Mouse (Mus musculus) forebrain, postnatal 0 days (tissue): ENCODE results near the gene Piga. TPM values are rescaled to one million over a fixed set of nuclear protein-coding genes. Genes with fewer than 3 reads are reported as not detected.

Experiments
- ATAC-seq: fragments of 200-750 bp; cut with Nextera tagmentation; 2 replicates; pipeline ENCODE4 v1.8.0; 2017; ENCODE audit warnings: mild to moderate bottlenecking, moderate library complexity
- DNase-seq: peaks from one replicate; pipeline ENCODE4 v3.0.0-alpha.2; 2015
- H3K27ac ChIP-seq: fragments of 300-500 bp; sonication (generic); 2 replicates; pipeline ENCODE4 v1.5.1; 2014; ENCODE audit warnings: low read depth, mild to moderate bottlenecking, antibody characterized with exemption, low read length, moderate library complexity, mixed read lengths
- H3K27me3 ChIP-seq: fragments of 300-500 bp; sonication (generic); 2 replicates; pipeline ENCODE4 v1.6.1; 2014; ENCODE audit warnings: mild to moderate bottlenecking, low read length, mixed read lengths; ENCODE audit not compliant: insufficient read depth
- H3K36me3 ChIP-seq: fragments of 300-500 bp; sonication (generic); 2 replicates; pipeline ENCODE4 v1.6.1; 2014; ENCODE audit warnings: mild to moderate bottlenecking, moderate library complexity; ENCODE audit not compliant: insufficient read depth
- H3K4me1 ChIP-seq: fragments of 300-500 bp; sonication (generic); 2 replicates; pipeline ENCODE4 v1.6.1; 2014; ENCODE audit warnings: antibody characterized with exemption; ENCODE audit not compliant: insufficient read depth
- H3K4me2 ChIP-seq: fragments of 300-500 bp; sonication (generic); 2 replicates; pipeline ENCODE4 v1.6.1; 2014; ENCODE audit warnings: low read depth, mild to moderate bottlenecking, moderate library complexity
- H3K4me3 ChIP-seq: fragments of 300-500 bp; sonication (generic); 2 replicates; pipeline ENCODE4 v1.5.1; 2014; ENCODE audit warnings: low read depth, low read length, mixed read lengths
- H3K9ac ChIP-seq: fragments of 300-500 bp; sonication (generic); 2 replicates; pipeline ENCODE4 v1.6.1; 2014; ENCODE audit warnings: mild to moderate bottlenecking
- H3K9me3 ChIP-seq: fragments of 300-500 bp; sonication (generic); 2 replicates; pipeline ENCODE4 v1.6.1; 2016; ENCODE audit warnings: low read length
- CTCF ChIP-seq: sonication (generic); IDR thresholded peaks from 2 replicates; pipeline ENCODE4 v1.5.1; 2016; ENCODE audit warnings: antibody characterized with exemption, control low read depth, low read depth
- WGBS: fragments of 180-500 bp; shearing (Covaris S2); extraction: QIAGEN DNeasy Blood & Tissue Kit; methylation state at CpG from one replicate; pipeline ENCODE4 v1.1.7; 2014; 5-methylcytosine and 5-hydroxymethylcytosine counted together
- polyA plus RNA-seq: library from polyadenylated mRNA; unstranded; fragments of >200 nt; fragmentation: Nextera tagmentation; extraction: Ambion mirVana; gene quantifications from 2 replicates; pipeline ENCODE4 v1.2.1, GENCODE M21; 2015
- total RNA-seq: library from RNA; depleted of rRNA; stranded (reverse); fragments of >200 nt; gene quantifications from 2 replicates; pipeline ENCODE4 v1.2.3, GENCODE M21; 2014

Piga gene
- total and polyA plus RNA-seq, 2 experiments from 2014 or later = 3.4 to 4.7 TPM

DNA sequence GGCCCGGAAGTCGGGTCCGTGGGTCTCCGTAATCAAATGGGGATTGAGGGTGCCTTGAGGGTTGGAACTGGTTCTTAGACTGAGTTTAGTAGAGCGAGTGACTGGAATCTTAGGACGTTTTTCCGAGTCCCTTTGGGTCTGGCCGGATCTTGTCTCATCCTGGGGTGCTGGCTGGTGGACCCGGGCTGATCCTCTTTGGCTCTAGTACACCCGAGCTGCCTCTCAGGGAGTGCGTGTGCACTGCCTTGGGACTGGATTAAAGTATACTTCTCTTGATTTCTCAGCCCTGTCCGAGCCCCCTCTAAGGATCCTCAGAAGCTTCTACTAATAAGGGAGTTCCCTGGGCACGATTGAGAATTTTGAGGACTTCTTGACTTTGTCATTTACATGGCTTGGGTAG lies 368 bp downstream of the Piga start:
- no peak for TF ChIP-seq CTCF
- WGBS = 28% methylated on average over 13 of the region's 13 CpGs
- no peak for DNase-seq
- 0 out of 2 replicates have a peak overlapping the region, but pooled peaks have one; percentile 40 for H3K27ac ChIP-seq
- H3K4me2 ChIP-seq = peak overlapping the region; percentile 53
- H3K36me3 ChIP-seq = no peaks in the 10 kb centered on the region
- no peak; the same call in 1 of the 2 replicates for ATAC-seq
- H3K4me3 ChIP-seq = peak overlapping the region; percentile 53
- no peaks in the 10 kb centered on the region for H3K4me1 ChIP-seq
- no peaks in the 10 kb centered on the region for H3K27me3 ChIP-seq
- no peaks in the 10 kb centered on the region for H3K9me3 ChIP-seq
- peak overlapping the region; percentile 45 for H3K9ac ChIP-seq

DNA sequence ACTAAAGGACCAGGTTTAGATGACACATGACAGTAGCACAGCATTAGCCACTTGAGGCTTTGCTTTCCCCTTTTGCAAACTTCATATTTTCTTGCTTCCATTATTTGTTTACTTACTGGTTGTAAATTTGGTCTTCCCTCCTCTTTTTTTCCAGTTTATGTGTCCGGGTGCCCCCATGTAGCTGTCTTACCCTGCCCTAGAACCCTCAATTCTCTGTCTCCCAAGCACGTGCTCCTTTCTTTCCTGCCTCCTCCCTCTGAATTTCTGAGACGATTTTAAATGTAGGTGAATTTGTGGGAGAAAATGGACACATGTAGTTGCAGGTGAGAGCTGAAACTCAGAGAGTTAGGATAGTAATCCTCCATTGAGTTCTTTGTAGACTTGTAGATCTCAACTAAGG lies 931 bp downstream of the Piga start:
- Histone ChIP-seq H3K9ac (no peak overlapping the region), H3K4me3 (peak overlapping the region; percentile 53; the same call in 1 of the 2 replicates), H3K36me3 (no peaks in the 10 kb centered on the region), H3K27ac (no peak overlapping the region), H3K27me3 (no peaks in the 10 kb centered on the region), H3K4me2 (peak overlapping the region; percentile 53), H3K9me3 (no peaks in the 10 kb centered on the region), H3K4me1 (no peaks in the 10 kb centered on the region)
- WGBS = 51% methylated on average over 3 of the region's 3 CpGs
- no peak for TF ChIP-seq CTCF
- no peak for DNase-seq
- no peak for ATAC-seq

GRCm38 (mm10) chrX:164424821-164425220 lies 5.2 kb downstream of the Piga start:
- no peak for ATAC-seq
- no peak for TF ChIP-seq CTCF
- Histone ChIP-seq H3K4me3 (no peak overlapping the region), H3K36me3 (no peaks in the 10 kb centered on the region), H3K27ac (no peak overlapping the region), H3K4me2 (no peak overlapping the region), H3K27me3 (no peaks in the 10 kb centered on the region), H3K4me1 (no peaks in the 10 kb centered on the region), H3K9me3 (no peaks in the 10 kb centered on the region), H3K9ac (no peak overlapping the region)
- no peak for DNase-seq
- 85% methylated on average over 1 of the region's 1 CpGs for WGBS

- no peak for TF ChIP-seq CTCF
- ATAC-seq (no peak), DNase-seq (no peak)
- no peak overlapping the region for H3K4me2 ChIP-seq
- H3K27ac ChIP-seq = no peak overlapping the region
- no peaks in the 10 kb centered on the region for H3K27me3 ChIP-seq
- 90% methylated on average over 4 of the region's 4 CpGs for WGBS
- H3K9ac ChIP-seq = no peak overlapping the region
- H3K4me3 ChIP-seq = no peak overlapping the region
- H3K4me1 ChIP-seq = no peaks in the 10 kb centered on the region
- peaks cover 3% of the 10 kb centered on the region; the same call in 1 of the 2 replicates for H3K36me3 ChIP-seq
- no peaks in the 10 kb centered on the region for H3K9me3 ChIP-seq
Measured at GRCm38 (mm10) chrX:164427295-164427694, 7.7 kb downstream of the Piga start.

GRCm38 (mm10) chrX:164428224-164428623 lies 8.6 kb downstream of the Piga start:
- Histone ChIP-seq H3K4me3 (no peak overlapping the region), H3K9me3 (no peaks in the 10 kb centered on the region), H3K4me1 (no peaks in the 10 kb centered on the region), H3K27me3 (no peaks in the 10 kb centered on the region), H3K4me2 (no peak overlapping the region), H3K9ac (no peak overlapping the region), H3K36me3 (peaks cover 5% of the 10 kb centered on the region; the same call in 1 of the 2 replicates), H3K27ac (no peak overlapping the region)
- 87% methylated on average over 2 of the region's 2 CpGs for WGBS
- TF ChIP-seq CTCF = no peak
- no peak for DNase-seq
- no peak for ATAC-seq

- 85% methylated on average over 6 of the region's 6 CpGs for WGBS
- Histone ChIP-seq H3K4me1 (no peaks in the 10 kb centered on the region), H3K4me2 (no peak overlapping the region), H3K9ac (no peak overlapping the region), H3K27me3 (no peaks in the 10 kb centered on the region), H3K36me3 (peaks cover 5% of the 10 kb centered on the region; the same call in 1 of the 2 replicates), H3K4me3 (no peak overlapping the region), H3K9me3 (no peaks in the 10 kb centered on the region), H3K27ac (no peak overlapping the region)
- ATAC-seq (no peak), DNase-seq (no peak)
- no peak for TF ChIP-seq CTCF
Measured at GRCm38 (mm10) chrX:164430621-164431020, 11.0 kb downstream of the Piga start.

GRCm38 (mm10) chrX:164431133-164431532 lies 11.5 kb downstream of the Piga start:
- Histone ChIP-seq H3K4me3 (no peak overlapping the region), H3K4me1 (no peaks in the 10 kb centered on the region), H3K4me2 (no peak overlapping the region), H3K9me3 (no peaks in the 10 kb centered on the region), H3K27ac (no peak overlapping the region), H3K9ac (no peak overlapping the region), H3K27me3 (no peaks in the 10 kb centered on the region), H3K36me3 (peaks cover 5% of the 10 kb centered on the region; the same call in 1 of the 2 replicates)
- 89% methylated on average over 2 of the region's 2 CpGs for WGBS
- DNase-seq = no peak
- TF ChIP-seq CTCF = no peak
- no peak for ATAC-seq
